Mouse (Mus musculus) kidney, postnatal 10 days (tissue): ENCODE data around the gene Ankrd11.

Experiments used
- DNase-seq: peaks from one replicate; pipeline ENCODE4 v3.0.0; 2021; ENCODE audit warnings: mixed read lengths

The Ankrd11 gene

DNA sequence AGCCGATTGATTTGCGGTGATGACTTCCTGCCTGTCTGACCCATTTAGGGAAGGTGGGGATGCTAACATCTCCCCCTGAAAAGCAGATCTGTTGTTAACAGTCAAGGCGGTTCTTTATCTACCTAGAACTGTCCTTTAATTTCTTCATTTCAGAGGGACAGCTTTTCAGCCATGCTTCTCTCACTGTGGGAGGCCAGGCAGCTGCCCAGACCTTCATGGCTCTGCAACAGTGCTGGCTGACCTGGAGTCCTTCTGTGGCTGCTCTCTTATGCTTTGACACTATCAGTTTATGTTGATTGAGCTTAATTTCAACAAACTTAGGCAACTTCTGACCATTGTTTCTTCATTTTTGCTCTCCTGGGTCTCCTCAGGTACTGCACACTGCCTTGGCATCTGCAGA lies 161.8 kb downstream of the Ankrd11 start:
- DNase-seq, result no peak

DNA sequence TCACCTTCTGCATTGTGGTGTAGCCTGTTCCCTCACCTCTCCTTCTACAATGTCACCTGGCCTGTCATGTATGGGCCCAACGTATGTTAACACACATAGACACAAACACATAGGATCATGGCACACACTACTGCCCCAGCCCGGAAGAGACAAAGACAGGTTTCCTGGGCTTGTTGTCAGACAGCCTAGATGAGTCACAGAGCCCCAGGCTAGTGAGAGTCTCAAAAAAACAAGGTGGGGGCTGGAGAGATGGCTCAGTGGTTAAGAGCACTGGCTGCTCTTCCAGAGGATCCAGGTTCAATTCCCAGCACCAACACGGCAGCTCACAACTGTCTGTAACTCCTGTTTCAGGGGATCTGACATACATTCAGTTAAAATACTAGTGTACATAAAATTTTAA lies 163.8 kb downstream of the Ankrd11 start:
- DNase-seq, result no peak

DNA sequence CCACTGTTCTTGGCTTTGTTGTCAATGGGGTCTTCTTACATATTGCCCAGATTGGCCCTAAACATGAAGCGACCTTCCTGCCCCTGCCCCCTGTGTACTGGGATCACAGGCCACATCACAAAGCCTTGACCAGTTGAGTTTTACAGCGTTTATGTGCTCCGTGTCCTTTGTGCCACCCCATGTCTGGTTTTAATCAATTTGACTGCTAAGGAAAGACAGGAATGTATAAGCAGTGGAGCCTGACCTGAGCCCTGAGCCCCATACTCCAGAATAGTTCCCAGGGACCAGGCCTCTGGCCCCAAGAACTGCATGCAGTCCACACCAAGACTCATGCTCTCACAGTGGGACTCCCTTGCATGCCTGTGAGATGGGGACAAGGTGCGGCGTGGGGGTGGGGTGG lies 166.9 kb downstream of the Ankrd11 start:
- DNase-seq, result no peak

DNA sequence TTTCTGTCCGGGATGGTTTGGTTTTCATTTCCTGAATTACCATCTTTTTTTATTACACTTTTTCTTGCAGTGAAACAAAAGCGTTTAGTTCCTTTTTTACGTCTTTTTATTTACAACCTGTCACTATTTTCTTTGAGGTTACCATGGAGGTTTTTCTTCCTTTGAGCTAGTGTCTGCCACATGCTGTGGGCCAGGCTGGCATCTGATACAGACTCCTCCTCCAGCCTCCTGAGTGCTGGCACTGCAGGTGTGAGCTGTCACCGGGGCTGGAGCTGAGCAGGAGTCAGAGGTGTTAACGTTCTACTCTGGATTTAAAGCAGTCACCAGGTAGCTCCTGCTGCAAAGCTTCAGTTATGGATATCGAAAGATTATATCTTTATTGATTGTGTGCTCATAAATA lies 168.9 kb downstream of the Ankrd11 start:
- no peak for DNase-seq

DNA sequence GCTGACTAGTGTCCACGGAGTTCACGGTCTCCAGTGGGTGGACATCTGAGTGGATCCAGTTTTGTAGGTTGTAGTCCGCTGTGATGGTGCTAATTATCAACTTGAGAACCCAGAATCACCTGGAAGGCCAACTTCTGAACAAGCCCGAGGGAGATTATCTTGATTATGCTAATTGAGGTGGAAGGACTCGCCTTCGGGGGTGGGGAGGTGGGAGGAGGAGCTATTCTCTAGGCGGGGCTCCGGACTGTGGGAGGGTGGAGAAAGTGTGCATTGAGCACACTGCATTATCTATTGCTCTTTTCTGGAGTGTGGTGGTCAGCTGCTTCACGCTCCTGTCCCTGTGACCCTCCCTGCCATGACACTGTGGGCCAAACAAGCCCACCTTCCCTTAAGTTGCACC lies 170.4 kb downstream of the Ankrd11 start:
- DNase-seq, result no peak

DNA sequence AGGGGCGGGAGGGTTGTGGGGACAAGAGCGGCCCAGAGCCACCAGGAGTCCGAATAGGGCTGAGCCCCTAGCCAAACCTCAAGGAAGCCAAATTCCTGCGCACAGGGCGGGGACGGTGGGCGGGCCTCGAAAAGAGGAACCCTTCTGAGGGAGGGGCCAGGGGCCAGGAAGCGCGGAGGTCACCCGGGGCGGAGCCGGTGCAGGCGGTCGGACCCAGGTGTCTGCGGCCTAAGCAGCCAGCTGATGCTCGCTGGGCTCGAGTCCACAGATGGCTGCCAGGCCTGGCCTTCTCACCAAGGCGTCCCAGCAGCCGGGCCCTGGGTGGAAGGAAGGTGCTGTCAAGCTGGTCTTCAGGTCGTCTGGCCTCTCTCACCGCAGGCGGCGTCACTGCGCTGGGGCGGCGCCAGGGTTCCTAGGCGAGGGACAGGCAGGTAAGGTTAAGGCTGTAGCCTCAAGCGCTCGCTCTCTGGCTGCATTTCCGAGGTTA lies 171.7 kb downstream of the Ankrd11 start:
- DNase-seq, result peak; percentile 42

DNA sequence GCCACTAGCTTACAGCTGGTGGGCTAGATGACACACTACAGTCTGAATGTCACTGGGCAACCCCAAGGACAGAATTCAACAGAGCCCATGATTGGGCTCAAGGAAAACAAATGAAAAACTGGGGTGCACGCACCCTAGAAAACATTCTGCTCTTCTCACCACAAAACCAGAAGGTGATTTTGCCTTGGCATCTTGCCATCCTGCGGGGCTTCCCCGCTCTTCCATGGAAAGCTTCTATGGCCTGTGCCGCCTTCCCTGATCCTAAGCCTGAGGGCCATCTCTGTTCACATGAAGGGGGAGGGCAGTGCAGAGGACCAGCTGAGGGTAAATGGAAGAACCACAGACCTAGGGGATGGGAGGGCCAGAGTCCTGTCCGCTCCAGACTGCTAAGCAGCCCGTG lies 174.1 kb downstream of the Ankrd11 start:
- no peak for DNase-seq

DNA sequence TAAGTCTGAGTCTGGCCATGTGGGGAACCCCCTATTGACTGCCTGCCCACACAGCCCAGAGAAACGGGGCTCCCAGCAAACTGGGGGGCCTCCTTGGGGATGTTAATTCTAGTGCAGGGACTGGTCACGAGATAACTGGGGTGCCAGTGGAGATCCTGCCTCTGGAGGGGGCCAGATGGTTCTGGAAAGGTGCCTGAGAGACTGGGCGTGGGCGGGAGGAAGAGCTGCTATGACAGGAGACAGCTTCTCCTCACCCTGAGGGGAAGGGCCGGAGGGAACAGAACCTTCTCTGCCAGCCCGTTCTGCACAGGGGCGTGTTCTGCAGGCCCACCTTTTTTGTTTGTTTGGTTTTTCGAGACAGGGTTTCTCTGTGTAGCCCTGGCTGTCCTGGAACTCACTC lies 175.8 kb downstream of the Ankrd11 start:
- no peak for DNase-seq

DNA sequence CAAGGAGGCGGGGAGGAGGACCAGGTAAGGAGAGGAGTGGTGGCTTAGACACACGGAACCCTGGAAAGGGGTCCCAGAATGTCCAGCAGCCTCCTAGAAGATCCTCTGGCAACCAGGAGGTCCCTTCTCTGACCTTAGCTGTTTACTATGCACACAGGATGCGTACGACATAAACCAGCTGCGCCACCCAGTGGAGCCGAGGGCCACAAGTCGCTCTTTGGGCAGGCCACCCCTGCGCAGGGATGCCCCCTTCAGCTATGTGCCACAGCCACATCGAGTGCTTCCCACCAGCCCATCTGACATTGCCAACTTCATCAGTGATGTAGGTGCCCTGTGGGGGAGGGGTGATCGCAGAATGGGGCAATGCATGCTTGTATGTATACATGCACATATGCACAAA lies 176.6 kb downstream of the Ankrd11 start:
- DNase-seq, result peak; percentile 27

DNA sequence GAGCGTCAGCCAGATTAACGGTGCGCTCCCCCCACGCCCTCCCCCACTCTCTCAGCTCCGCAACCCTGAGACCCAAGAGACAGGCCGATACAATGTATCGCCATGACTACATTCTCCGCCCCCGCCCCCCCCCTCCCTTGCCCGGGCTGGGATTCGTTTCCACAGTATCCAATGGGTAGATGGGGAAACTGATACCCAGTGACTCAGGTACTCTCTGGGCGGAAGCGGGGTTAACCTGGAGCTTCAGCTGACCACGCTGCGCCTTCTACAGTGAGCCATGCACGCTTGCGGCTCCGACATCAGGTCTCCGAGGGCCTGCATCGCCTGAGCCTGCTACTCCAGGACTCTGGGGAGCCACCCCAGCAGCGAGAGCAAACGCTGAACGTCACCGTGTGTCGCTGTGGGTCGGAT lies 177.4 kb downstream of the Ankrd11 start:
- no peak for DNase-seq

DNA sequence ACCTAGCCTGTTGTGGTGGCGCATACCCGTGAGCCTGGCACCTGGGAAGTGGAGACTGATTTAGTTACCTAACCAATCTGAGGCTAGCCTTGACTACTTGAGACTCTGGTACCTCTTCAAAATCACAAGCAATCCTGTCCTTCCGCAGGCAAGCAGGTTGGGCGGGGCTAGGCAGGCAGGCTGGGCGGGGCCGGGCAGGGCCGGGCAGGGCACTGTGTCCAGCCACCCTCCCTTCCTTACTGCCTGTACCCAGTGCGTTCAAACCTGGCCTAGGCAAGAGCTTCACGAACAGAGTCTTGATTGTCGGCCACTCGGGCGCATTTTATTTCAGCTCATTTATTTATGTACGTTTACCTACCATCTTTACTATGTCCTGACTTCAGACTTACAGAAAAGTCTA lies 182.2 kb downstream of the Ankrd11 start:
- DNase-seq, result no peak

DNA sequence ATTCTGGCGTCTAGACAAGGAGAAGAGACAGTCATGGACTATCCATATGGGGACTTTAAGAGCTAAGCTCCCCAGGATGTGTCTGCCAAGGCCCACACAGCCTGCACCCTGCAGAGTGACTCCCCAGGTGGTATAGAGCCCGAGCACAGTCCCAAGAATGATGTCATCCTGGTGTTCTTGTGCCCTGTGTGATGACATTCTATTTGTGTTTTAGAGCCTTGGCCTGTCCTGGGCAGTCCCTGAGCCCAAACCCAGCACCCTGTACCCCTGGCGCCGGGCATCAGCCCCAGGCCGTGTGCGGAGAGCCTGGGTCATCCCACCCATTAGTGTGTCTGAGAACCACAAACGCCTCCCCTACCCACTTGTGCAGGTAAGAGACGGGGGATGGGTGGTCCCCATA lies 185.8 kb downstream of the Ankrd11 start:
- DNase-seq, result no peak

DNA sequence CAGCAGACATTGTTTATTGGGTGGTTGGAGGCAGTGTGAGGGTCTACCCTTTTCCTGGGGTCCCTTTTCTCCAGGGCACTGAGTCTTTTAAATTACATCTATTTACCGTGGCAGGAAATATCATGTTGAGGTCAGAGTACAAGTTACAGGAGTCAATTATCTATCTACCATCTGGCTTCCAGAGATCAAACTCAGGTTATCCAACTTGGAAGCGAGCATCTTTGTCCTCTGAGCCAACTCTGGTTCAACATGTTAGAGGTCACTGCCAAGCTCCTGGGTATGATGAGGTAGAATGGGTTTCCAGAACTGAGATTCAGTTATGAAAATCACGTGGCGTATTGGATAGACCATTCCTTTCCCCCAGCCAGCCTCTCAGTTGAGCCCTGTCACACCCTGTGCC lies 187.0 kb downstream of the Ankrd11 start:
- DNase-seq, result no peak

DNA sequence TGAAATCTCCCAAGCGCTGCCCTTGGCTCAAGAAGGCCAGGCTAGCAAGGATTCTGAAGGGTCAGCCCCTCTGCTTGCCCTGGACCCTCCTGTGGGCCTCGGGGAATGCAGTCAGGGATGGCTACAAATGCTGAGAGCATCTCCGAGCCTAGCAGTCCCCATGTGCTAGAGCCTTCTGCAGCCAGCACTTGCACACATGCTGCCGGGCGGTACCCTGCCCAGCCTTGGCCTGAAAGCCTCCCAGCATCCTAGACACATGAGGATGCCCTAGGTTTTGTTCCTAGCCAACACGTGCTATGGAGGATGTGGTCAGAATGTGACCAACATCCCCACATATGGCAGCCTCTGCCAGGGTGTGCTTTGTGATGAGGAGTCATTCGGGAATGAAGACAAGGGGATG lies 187.7 kb downstream of the Ankrd11 start:
- no peak for DNase-seq

DNA sequence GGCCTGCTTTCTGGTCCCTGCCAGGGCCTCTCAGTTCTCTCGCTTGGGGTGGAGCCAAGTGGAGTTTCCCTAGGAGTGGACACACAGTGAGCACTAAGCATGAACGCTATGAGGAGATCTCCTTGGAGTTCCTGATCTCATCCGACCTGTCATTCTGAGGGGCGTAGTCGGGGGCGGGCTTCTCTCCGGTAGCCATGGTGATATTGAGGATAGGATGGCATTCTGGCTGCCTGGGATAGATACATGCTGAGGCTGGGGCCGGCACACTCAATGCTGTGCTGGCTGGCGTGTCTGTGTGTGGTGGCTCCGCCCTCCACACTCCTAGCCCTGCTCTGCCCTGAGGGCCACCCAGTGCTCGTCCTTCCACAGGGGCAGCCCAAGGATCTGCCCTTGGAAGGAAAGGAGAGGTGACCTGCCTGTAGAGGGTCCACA lies 188.7 kb downstream of the Ankrd11 start:
- no peak for DNase-seq

DNA sequence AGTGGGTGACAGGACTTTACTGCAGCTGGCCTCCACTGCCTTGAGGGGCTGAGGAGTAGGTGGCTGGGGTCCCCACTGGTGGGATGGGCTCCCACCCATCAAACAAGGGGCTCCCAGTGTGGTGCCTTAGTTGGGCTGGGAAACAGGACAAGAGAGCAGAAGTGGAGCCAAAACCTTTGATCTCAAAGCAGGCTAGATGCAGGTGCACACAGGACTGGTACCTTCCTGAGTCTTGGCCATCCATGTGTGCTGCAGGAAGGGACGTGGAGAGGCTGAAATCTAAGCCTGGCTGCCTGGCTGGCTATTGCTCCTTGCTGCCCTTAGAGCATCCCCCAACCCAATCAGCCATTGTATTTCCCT lies 189.6 kb downstream of the Ankrd11 start:
- DNase-seq, result no peak

DNA sequence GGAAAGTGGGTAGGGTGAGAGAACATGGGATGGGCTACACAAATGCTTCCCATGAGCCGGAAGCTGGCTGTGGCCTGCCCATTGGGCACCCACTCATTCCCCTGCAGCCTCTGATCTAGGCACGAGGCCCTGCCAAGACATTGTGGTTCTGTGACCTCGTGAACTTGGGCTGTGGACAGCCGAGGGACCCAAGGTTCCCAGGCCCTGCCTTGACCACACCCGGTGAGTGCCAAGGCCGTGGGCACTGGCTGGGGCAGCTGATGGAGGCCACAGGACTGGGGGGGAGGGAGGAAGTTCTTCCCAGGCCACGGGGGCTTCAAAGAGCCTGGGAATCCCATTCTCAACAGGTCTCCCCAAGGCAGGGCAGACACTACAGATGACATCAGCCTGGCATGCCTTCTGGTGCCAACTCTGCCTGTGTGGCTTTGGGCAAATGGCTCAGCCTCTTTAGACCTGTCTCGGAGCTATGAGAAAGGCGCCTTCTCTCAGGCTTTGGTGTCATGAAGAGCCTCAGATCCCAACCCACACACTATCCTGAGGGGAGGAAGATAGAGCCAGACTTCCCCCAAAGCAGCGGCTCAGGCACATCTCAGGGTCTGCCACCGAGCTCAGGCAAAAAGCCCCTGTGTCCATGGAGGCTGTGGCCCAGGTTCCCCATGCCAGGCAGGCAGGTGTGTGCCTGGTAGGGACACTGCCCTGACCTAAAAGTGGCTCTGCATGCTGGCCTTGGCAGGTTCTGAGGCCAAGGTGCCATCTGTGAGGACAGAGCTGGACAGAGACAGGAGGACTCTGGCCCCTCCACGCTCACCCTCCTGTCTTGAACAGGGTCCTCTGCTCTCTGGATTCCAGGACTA lies 190.2 kb downstream of the Ankrd11 start:
- no peak for DNase-seq

DNA sequence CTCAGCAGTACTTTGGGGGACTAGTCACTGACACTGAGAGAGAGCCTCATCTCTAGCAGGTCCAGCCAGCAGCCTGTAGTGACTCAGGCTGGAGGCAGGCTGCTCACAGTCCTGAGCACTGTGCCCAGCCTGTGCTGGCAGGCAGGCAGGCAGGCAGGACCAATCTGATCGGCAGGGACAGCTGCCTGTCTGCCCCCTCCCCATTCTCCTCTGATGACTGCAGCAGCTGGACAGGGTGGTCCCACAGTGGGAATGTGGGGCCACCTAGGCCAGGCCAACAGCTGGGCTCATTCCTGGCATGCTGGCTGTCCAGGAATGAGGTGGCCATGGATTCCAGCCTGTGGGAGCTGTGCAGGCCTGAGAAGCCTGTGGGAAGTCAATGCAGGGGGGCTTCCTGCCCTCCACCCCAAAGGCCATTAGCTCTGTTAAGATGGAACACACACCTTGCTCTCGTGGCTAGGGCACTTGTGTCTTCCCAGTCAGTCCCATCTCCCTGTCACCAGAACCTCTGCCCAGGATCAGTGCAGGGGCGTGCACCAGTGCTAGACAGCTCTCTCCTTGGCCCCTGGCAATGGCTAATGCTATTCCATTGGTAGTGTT lies 191.3 kb downstream of the Ankrd11 start:
- no peak for DNase-seq

DNA sequence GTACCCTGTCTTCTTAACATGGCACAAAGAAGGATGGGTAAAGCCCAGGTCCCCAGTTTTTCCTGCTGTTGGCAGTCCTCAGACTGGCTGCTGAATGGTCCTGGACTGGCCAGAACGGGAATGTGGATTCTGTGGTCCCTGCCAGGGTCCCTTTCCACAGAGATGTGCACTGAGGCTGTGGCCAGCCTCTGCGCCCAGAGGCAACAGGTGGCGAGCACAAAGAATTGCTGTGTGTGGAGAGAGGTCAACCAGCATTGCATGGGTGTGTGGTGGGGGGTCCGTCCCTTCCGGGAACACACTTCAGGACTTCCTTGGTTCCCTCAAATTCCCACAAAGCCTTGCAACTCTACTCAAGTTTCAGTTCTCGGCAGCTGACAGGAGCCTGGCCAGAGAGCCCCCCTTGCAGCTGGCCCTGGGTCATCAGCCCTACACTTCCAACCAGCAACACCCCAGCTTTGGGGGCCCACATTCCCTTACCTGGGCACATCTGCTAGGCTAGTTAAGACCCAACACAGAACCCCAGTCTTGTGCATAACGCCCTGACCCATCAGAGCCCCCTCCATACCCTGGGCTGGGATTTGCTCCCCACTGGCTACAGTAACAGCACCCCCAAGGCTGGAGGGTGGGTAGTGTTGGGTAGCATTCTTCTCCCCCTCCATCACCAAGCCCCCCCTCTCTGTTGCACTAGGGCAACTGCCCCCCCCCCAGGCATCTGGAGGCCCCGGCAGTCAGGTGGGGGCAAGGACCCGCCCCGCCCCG lies 192.7 kb downstream of the Ankrd11 start:
- DNase-seq, result no peak

DNA sequence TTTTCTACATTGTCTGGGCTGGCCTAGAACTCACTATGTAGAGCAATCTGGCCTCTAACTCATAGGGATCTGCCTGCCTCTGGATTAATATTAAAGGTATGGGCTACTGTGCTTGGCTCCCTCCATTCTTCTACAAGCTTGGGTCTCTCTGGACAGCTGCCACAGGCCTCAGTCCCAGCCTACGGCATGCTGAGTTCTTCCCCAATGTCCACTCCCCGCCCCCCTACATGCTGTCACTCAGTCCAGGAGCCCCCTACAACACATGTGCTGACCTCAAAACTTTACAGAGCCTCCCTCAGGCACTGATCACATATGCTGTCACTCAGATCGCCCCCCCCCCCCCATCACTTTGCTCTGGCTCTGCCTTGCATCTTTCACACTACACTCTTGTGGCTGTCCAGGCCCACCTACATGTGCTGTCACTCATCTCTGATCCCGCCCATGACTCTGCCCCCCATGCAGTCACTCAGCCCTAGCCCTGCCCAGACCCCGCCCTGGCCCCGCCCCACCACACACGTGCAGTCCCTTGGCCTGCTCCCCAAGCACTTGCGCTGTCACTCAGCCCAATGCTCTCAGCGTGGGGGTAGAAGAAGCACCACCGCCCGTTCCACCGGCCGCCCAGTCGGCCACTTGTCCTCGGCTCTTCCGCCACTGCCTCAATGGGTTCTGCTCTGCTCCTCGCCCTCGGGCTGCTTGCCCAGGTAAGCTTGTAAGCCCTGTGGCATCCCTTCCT lies 194.1 kb downstream of the Ankrd11 start, which contains the start of gene Cdh15:
Gene Cdh15 (plus strand): TSS at position 138 of the 733 bp plus-strand sequence.
- DNase-seq, result peak; percentile 75

DNA sequence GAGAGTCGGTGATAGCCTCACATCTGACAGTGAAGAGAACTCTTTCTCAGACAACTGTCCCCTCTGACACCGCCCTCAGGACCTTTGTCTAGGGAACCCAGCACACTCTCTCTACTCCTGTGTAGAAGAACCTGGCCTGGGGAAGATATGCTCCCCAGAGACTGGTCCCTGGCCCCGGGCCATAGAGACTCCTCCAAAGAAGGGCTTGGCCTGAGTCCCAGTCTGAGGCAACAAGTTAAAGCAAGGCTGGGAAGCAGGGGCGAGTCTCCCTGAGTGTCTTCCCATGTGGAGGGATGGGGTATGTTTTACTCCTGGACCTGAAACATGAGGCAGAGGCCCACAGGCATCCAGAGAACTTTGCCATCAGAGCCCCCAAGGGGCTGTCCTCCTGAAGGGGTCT lies 196.4 kb downstream of the Ankrd11 start:
- peak; percentile 53 for DNase-seq

DNA sequence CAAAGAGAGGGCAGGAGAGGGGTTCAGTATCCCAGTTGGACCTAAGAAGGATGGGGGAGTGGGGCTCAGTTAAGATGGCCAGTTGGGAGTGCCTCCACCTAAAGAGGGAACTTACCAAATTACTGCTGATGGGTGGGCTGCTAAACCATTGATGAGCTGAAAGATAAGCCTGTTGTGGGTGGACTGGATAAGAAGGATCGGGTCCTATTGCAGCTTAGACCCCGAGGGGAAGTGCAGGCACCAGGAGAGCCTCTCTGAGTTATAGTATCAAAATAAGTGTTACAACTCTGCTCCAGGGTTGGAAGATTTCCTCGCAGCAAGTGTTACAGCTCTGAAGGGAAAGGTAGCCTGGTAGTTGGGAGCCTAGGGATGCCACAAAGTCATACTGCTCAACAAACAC lies 197.9 kb downstream of the Ankrd11 start:
- no peak for DNase-seq

DNA sequence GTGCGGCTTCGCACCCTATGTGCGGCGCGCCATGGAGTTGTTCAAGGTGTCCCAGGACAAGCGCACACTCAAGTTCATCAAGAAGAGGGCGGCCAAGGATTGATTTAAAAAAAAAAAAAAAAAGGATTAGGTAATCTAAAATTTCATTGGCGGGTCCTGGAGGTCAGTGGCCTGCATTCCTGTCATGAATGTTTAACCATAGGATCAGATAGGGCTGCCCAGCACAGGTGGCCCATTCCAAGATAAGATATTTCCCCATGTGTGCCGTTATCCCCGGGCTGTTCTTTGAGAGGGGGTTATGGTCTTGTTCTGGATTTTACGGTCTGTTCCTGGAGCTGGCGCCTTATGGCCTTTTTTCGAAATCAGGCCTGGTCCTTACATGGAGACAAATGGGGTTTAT lies 205.4 kb downstream of the Ankrd11 start:
- no peak for DNase-seq
